Mouse (Mus musculus) bone marrow macrophage, adult 2 months (primary cell): ENCODE data around the gene Hivep2.

Experiments
- CTCF ChIP-seq: IDR thresholded peaks from 2 replicates; pipeline ENCODE4 v1.5.1; 2012; ENCODE audit warnings: low read depth, mild to moderate bottlenecking, low read length, moderate library complexity
- POLR2A ChIP-seq: IDR thresholded peaks from 2 replicates; pipeline ENCODE4 v1.6.1; 2012; ENCODE audit warnings: mild to moderate bottlenecking, low read depth, low read length, borderline replicate concordance

DNA sequence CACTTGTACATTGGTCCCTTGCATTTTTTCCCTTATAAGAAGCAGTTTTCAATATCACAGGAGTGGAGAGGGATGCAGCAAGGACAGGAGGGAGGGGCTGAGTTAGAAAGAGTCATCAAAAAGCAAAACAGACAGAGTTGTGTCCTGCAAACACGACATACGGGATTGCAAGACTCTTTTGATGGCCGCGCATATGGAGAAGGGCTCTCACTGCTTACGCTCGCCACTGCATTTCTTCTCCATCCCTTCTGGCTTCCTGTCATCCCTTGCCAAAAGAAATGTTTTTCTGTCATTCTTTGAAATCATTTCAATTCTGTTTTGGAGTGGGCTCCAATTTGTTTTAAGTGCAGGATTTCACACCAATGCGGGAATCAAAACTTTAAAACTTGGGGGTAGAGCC is 233.5 kb downstream of the Hivep2 start:
- TF ChIP-seq POLR2A (no peak), CTCF (no peak)
